Mouse (Mus musculus) embryo, embryonic 10.5 days (tissue): ENCODE measurements at regions not wholly inside any gene's neighbourhood (a gene's known extent, or its start where the extent isn't known, plus 50 kb on each side); places are given as distances from the start of the nearest gene placed in this dataset.

Experiments
- DNase-seq: peaks from one replicate; pipeline ENCODE4 v3.0.0-alpha.2; 2015; ENCODE audit warnings: low spot score

DNA sequence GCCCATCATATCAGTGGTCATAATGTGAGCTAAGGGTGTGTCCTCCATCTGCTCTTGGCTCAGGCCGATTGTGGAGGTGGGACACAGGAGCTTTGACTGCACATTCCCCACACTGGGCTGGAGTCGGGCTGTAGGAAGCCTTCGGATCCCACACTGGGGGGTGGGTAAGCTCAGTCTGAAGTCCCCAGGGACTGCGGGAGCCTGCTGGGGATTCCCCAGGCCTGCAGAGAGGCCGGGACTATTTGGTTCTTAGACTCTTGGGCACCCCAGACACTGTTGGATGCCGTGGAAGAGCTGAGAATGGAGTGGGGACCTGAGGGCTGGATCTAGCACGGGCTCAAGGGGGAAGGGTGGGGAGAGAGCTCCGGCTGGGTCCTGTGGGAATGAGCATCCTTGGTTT, 547.1 kb upstream of the Nrp1 start:
- no peak for DNase-seq

DNA sequence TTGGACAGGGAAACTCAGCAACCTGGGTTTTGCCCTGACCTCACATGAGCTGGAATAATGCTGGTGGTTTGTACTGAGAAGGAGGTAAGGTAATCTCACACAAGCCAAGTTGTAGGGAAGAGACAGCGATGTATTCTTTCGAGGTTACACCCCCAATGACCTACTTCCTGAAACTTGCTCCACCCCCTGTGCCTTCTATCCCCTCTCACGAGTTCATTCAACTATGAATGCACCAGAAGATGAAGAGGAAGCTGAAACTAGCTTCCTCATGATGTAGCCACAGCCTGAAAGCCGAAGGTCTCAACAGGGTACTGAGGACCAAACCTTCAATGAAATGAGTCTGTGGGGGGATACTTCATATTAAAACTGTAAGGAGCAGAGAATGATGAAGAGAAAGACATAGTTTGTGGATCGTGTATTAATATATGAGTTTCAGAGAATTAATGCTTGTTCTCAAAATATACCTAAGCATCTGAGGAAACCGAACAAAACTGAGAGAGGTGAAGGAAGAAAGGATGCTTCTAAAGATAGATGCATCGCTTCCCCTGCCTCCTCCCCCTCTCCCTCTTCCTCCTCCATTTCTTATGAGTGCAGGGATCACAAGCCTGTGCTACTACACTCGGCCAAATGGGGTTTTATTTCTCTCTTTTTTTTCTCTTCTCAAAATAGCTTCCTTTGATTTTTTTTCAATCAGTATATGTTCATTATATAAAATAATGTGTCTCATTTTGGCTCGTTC, 543.5 kb upstream of the Nrp1 start:
- no peak for DNase-seq

DNA sequence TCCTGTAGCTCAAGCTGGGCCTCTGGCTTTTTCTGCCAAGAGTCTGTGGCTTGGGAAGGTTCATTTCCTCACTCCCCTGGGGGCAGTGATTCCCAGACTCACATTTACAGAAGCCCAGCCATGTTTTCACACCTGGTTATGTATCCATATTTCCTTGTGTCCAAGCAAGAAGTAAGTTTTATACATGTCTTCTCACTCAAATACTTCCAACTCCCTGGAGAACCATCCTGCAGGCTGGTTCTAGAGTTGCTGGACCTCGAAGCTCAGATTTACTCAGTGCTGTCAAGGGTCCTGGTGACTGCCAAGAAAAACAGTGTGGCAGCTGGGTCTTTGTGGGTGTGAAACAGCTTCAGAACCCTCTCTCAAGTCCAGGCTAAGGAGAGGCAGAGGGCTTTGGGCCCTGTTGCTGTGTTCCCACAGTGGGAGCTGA, 537.6 kb upstream of the Nrp1 start:
- DNase-seq: no peak

DNA sequence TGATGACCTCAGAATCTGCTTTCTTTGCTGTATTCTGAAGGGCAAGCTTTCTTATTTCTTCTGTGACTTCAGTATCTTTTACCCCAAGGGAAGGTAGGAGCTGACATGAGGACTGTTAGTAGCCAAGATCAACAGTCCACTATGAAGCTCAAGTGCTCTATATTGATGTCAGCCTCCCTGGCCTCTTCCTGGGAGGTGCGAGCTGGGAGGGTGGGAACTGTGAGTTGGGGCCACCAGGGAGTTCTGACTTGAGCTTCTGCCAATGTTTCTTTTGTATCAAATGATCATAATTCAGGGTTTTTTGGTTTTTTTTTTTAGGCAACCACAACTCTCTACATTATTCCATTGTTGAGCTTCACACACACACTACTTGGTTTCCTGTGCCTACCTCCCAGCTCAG, 536.8 kb upstream of the Nrp1 start:
- no peak for DNase-seq

GRCm38 (mm10) chr8:127825041-127825440, 533.4 kb upstream of the Nrp1 start:
- no peak for DNase-seq

DNA sequence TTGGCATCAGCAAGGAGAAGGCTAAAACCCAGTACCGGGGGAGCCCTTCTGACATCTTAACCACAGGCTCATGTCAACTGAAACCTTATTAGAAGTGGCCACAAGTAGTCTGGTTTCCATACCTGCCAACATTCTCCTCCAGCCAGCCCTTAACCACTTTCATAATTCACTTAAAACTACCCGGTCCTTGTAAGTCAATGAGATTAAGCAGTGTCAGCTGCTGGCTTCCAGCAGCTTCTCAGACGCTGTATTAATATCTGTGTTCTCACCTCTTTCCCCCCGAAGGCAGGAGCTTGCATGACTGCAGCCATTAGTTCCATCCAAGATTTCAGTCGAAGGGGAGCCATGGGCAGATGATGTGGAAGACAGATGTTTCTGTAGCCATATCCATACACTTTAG, 530.6 kb upstream of the Nrp1 start:
- no peak for DNase-seq

- no peak for DNase-seq
Observed at GRCm38 (mm10) chr8:127829659-127830058, 528.7 kb upstream of the Nrp1 start.

DNA sequence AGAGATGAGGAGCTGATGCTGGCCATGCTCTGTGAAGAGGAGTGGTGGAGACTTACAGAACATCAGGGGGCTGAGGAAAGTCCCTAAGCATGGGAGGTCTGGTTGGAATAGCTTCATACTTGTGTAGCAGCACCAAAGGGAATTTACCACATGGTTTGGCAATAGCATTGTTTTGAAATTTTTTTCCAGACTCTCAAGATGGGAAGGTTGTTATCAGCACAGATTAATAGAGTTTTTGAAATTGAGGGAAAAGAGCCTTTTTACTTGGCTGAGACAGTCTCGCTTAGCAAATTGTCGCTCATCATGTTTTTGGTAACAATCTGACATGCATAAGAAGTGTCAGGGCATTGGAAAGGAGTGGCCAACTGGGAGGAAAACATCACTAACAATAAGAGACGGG, 524.4 kb upstream of the Nrp1 start:
- no peak for DNase-seq

GRCm38 (mm10) chr8:127836410-127837206, 521.8 kb upstream of the Nrp1 start:
- DNase-seq: no peak

DNA sequence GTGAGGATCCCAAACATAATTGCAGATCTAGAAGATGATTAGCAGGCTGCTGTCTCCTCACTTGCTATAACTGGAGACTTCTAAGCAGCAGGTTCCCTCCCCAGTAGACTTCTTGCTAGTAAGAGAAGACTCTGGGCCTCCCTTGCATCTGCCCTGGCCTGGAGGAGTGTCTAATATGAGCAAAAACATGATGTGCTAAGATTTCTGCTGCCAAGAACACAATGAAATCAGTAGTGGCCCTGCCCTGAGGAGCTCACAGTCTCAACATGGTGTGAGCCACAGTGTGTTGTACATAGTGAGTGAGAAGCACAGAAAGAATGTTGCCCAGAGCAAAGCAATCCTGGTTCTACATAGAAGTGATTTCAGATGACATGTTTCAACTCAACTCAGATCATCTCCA, 520.1 kb upstream of the Nrp1 start:
- DNase-seq: no peak

GRCm38 (mm10) chr8:127847332-127848018, 510.9 kb upstream of the Nrp1 start:
- no peak for DNase-seq

DNA sequence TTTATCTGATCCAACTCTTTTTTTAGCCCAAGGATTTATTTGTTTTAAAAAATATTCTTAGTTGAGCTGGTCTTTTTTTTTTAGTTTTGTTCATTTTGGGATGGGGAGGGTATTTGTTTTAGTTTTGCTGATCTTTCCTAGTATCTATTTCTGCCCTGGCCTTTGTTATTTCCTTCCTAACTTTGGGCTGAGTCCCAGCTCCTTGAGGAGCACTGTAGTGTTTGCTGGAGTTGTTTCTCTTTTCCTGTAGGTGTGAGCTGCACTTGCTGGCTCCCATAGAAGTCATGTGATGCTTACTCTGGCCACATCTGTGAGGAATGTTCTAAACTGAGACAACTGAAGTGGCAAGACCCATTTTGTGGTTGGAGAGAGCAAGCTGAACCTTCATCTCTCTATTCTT, 508.5 kb upstream of the Nrp1 start:
- DNase-seq: no peak

- DNase-seq: peak; percentile 26
Observed at GRCm38 (mm10) chr8:127855653-127856300, 502.6 kb upstream of the Nrp1 start.

DNA sequence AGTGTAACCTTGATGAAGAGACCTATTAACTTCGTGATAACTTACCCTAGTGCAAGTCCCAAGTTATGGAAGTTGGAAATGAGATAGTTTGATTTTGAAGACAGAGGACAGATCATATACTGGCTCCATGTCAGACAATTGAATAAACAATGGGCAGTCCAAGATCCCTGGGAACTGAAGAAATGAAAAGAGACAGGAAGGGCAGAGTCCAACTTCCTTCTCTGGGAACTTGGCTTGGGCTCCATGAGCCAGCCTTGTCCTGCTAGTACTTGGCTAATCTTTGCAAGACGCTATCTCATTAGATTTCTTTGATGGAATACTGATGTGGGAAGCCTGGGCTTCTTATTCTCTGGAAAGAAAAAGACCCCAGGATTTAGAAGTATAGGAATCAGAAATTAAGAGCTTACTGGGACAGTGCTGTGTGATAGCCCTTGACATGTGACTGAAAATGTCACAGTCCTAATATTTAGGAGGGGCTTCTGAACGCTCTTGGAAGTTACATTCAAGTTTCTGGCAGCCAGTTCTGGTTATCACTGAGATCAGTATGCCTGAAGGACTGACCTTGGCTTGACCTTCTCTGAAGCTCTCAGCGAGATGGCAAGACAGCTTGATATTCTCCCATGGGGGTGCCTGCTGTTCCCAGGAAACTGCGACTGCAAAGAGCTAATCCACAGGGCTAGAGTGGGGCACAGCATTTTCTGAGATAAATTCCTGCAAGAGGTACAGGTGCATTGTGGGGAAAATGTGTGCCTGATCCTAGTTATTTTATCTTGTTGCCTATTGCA, 501.9 kb upstream of the Nrp1 start:
- DNase-seq: peak; percentile 9

GRCm38 (mm10) chr8:127859036-127859435, 499.4 kb upstream of the Nrp1 start:
- no peak for DNase-seq

- DNase-seq: no peak
Observed at GRCm38 (mm10) chr8:127860376-127860775, 498.0 kb upstream of the Nrp1 start.

- DNase-seq: no peak
Observed at GRCm38 (mm10) chr8:127860891-127861290, 497.5 kb upstream of the Nrp1 start.

DNA sequence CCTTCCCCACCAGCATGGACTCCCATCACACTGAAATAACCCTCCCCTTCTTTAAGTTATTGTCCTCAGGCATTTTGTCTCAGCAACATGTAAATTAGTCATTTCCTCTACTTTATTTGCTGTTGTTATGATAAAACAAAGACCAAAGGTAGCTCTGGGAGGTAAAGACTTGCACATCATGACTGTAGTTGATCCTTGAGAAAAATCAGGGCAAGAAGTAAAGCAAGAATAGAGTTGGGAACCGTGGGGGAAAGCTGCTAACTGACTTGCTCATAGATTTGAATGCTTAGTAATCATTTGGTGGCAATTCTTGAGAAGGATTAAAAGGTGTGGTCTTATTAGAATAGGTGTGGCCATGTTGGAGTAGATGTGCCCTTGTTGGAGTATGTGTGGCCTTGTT, 473.8 kb upstream of the Nrp1 start:
- no peak for DNase-seq

- DNase-seq: no peak
Observed at GRCm38 (mm10) chr8:127885211-127885610, 473.2 kb upstream of the Nrp1 start.

- peak; percentile 61 for DNase-seq
Observed at GRCm38 (mm10) chr8:127885831-127886230, 472.6 kb upstream of the Nrp1 start.

DNA sequence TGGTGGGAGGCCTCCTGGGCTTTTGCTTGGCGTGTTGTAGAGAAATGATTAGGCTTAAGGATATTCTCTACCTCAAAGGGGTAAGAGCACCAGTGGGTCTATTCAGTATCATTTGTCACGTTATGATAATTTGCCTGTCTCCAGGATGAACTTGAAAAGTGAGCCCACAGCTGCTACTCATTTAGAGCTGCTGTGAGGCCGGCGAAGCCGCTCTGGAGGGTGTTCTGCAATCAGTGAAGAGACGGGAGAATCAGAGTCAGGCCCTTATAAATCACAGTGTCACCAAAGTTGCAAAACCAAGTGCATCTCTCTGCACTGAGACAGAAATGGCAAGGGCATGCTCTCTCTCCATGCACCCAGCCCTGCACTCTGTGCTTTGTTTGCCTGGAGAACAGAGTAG, 467.7 kb upstream of the Nrp1 start:
- peak; percentile 64 for DNase-seq

DNA sequence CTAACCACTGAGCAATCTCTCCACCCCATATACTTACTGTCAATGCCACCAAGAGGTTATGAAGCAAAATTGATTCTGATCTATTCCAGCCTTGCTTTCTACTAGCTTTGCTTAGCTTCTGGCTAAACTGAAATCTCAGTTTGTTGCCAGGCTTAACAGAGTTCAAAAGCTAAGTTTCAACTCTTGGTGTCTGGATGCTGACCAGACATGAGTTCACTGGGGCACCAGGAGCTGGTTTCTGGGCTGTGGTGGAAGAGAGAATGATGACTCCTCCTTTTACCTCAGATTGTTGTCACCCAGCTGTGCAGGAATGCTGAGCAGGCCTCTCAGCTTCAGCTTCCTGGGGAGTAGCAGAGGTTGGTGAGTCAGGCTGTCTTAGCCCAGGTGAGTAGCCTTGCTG, 464.1 kb upstream of the Nrp1 start:
- DNase-seq: no peak
